Mouse (Mus musculus): Measurements from ENCODE around the gene Tspan10. TPM values are rescaled to one million over a fixed set of nuclear protein-coding genes. Genes with fewer than 3 reads are reported as not detected.

The Tspan10 gene
- polyA plus RNA-seq, 1 experiment from 2014 or later, result not detected

DNA sequence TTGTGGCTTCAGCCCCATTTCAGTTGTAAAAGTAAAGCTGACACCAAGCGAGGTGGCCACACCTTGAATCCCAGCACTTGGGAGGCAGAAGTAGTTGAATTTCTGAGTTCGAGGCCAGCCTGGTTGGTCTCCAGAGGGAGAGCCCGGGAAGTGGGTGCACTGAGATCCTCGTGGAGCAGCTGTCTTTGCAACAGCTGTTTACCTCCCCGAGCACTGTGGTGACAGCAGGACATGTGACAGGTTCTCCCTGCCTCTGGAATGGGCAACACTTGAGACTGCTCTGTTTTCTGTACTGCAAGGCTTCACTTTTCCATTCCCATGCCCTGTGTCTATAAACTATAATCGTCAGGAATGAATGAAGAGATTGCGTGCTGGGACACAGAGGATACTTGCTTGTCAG, 24.6 kb upstream of the Tspan10 start:
- no peaks in the 10 kb centered on the region for H3K27me3 ChIP-seq (ENCODE audit: control insufficient read depth, insufficient read depth, low read length)
- H3K4me3 ChIP-seq (ENCODE audit: control insufficient read depth in 1 of 2, insufficient read depth in 1 of 2, low read depth in 1 of 2, low read length in 2 of 2), result no peak overlapping the region
- no peak overlapping the region for H3K9ac ChIP-seq (ENCODE audit: low read length)
- peaks cover 96% of the 10 kb centered on the region for H3K36me3 ChIP-seq (ENCODE audit: control insufficient read depth, insufficient read depth, low read length)
- H3K4me1 ChIP-seq (ENCODE audit: control insufficient read depth in 2 of 2, insufficient read depth in 2 of 2, low read length in 2 of 2), result peaks cover 0 to 4% of the 10 kb centered on the region in 2 experiments; a peak in 2 of 4 replicates
- ATAC-seq (ENCODE audit: insufficient number of reproducible peaks, insufficient read depth, low FRiP score, low read depth), result no peak
- WGBS, result 73% methylated on average over 7 of the region's 7 CpGs
- no peaks in the 10 kb centered on the region for H3K9me3 ChIP-seq (ENCODE audit: control insufficient read depth, low read length)
- no peak overlapping the region for H3K27ac ChIP-seq (replicated peaks in 1 of 2; ENCODE audit: control insufficient read depth in 1 of 2, insufficient read depth in 1 of 2, low read depth in 2 of 2, low read length in 2 of 2)
- H3K4me2 ChIP-seq (ENCODE audit: low read length), result no peak overlapping the region

DNA sequence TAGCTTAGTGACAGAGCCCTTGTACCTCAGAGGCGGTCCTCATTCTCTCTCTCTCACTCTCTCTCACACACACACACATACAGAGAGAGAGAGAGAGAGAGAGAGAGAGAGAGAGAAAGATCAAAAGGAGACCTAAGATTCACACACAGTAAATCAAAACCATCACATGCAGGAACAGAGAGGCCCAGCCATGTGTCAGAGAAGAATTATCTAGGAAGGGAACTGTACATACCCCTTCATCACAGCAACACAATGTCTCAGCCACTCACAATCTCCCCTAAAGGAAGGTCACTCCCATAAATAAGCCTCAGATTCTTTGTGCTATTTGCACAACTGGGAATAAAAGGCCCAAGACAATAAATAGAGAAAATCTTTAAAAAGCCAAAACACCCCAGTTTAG, 23.9 kb upstream of the Tspan10 start:
- Histone ChIP-seq H3K9me3 (ENCODE audit: control insufficient read depth, low read length) (no peaks in the 10 kb centered on the region), H3K36me3 (ENCODE audit: control insufficient read depth, insufficient read depth, low read length) (peaks cover 93% of the 10 kb centered on the region), H3K27me3 (ENCODE audit: control insufficient read depth, insufficient read depth, low read length) (no peaks in the 10 kb centered on the region), H3K4me1 (ENCODE audit: control insufficient read depth in 2 of 2, insufficient read depth in 2 of 2, low read length in 2 of 2) (peaks cover 2 to 5% of the 10 kb centered on the region in 2 experiments; a peak in 3 of 4 replicates), H3K4me3 (ENCODE audit: control insufficient read depth in 1 of 2, insufficient read depth in 1 of 2, low read depth in 1 of 2, low read length in 2 of 2) (no peak overlapping the region), H3K27ac (replicated peaks in 1 of 2; ENCODE audit: control insufficient read depth in 1 of 2, insufficient read depth in 1 of 2, low read depth in 2 of 2, low read length in 2 of 2) (no peak overlapping the region), H3K4me2 (ENCODE audit: low read length) (no peak overlapping the region), H3K9ac (ENCODE audit: low read length) (no peak overlapping the region)
- 67% methylated on average over 1 of the region's 1 CpGs for WGBS
- ATAC-seq (ENCODE audit: insufficient number of reproducible peaks, insufficient read depth, low FRiP score, low read depth), result no peak

DNA sequence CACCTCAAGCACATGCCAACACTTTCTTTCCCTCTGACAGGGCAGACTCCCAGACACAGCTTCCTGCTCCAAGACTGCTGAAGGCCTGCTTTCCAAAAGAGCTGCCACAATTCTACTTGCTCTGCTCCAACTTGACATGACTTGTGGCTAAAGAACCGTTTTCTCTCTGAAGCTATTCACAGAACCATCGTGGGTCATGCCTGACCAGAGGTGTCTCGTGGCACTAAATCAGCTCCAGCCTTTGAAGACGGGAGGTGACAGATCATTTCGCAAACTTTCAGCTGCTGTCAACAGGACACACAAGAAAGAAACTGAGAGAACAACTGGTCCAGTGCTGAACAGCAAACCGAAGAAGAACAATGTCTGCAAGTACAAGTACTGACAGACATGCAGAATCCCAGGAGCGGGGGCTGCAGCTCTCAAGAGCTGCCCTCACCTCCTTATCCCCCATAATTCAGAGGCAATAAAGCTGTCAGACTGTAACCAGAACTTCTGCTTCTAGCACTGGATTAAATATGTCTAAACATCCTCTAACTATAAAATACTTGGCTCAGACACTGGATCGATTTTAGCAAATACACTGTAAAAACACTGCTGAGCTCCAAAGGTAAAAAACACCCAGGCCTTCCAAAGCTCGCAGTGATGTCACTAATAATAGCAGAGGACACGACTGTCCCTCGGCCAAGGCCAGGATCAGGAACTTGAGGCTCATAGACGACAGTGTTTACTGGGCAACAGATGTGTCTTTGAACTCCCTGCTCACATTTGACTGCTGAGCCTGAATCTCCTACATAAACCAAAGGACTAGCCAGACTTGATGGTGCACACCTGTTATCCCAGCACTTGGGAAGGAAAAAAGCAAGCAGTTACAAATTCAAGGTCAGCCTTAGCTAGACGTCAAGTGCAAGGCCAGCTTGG, 19.5 kb upstream of the Tspan10 start:
- H3K4me3 ChIP-seq (ENCODE audit: control insufficient read depth in 1 of 2, insufficient read depth in 1 of 2, low read depth in 1 of 2, low read length in 2 of 2), result no peak overlapping the region
- H3K9me3 ChIP-seq (ENCODE audit: control insufficient read depth, low read length), result no peaks in the 10 kb centered on the region
- H3K36me3 ChIP-seq (ENCODE audit: control insufficient read depth, insufficient read depth, low read length), result peaks cover 90% of the 10 kb centered on the region
- 76% methylated on average over 13 of the region's 13 CpGs for WGBS
- peaks cover 2 to 5% of the 10 kb centered on the region in 2 experiments; a peak in 3 of 4 replicates for H3K4me1 ChIP-seq (ENCODE audit: control insufficient read depth in 2 of 2, insufficient read depth in 2 of 2, low read length in 2 of 2)
- 0 out of 2 replicates have a peak overlapping the region, but pooled peaks have one; percentile 8 for H3K9ac ChIP-seq (ENCODE audit: low read length)
- H3K27me3 ChIP-seq (ENCODE audit: control insufficient read depth, insufficient read depth, low read length), result no peaks in the 10 kb centered on the region
- H3K4me2 ChIP-seq (ENCODE audit: low read length), result no peak overlapping the region
- H3K27ac ChIP-seq (replicated peaks in 1 of 2; ENCODE audit: control insufficient read depth in 1 of 2, insufficient read depth in 1 of 2, low read depth in 2 of 2, low read length in 2 of 2), result peak overlapping the region; percentile 43 to 48; a peak in 2 of 4 replicates
- no peak for ATAC-seq (ENCODE audit: insufficient number of reproducible peaks, insufficient read depth, low FRiP score, low read depth)

DNA sequence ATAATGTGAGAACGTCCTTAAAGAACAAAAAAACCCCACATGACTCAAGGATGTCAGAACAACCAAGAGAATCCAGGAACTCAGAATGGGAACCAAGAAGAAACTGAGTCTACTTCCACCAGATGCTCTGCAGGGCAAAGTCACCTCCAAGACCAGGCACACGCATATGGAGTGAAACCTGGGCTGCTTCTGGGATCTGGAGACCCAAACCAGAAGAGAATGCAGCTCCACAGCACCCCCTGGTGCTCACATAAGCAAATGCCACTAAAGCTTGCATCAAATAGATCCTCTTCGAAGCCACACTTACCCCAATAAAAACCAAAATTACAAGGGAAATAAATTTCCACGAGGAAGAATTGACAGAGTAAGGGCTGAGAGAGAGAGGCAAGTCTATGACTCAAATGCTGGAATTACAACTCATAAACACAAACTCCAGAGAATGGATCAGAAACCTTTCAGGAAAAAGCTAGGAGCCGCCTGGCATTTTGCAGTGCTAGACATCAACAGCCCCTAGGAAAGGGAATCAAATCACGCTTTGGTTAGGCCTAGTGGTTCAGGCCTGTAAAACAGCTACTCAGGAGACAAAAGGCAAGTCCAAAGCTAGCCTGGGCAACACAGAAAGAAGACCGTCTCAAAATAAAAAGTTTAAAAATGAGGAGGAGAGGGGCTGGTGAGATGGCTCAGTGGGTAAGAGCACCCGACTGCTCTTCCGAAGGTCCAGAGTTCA, 18.7 kb upstream of the Tspan10 start:
- ATAC-seq (ENCODE audit: insufficient number of reproducible peaks, insufficient read depth, low FRiP score, low read depth), result no peak
- peak overlapping the region; percentile 43 to 48; a peak in 2 of 4 replicates for H3K27ac ChIP-seq (replicated peaks in 1 of 2; ENCODE audit: control insufficient read depth in 1 of 2, insufficient read depth in 1 of 2, low read depth in 2 of 2, low read length in 2 of 2)
- no peak overlapping the region for H3K4me3 ChIP-seq (ENCODE audit: control insufficient read depth in 1 of 2, insufficient read depth in 1 of 2, low read depth in 1 of 2, low read length in 2 of 2)
- no peaks in the 10 kb centered on the region for H3K27me3 ChIP-seq (ENCODE audit: control insufficient read depth, insufficient read depth, low read length)
- 66% methylated on average over 9 of the region's 9 CpGs for WGBS
- H3K9me3 ChIP-seq (ENCODE audit: control insufficient read depth, low read length), result no peaks in the 10 kb centered on the region
- no peak overlapping the region for H3K9ac ChIP-seq (ENCODE audit: low read length)
- peaks cover 2 to 5% of the 10 kb centered on the region in 2 experiments; a peak in 3 of 4 replicates for H3K4me1 ChIP-seq (ENCODE audit: control insufficient read depth in 2 of 2, insufficient read depth in 2 of 2, low read length in 2 of 2)
- H3K36me3 ChIP-seq (ENCODE audit: control insufficient read depth, insufficient read depth, low read length), result peaks cover 90% of the 10 kb centered on the region
- H3K4me2 ChIP-seq (ENCODE audit: low read length), result no peak overlapping the region

DNA sequence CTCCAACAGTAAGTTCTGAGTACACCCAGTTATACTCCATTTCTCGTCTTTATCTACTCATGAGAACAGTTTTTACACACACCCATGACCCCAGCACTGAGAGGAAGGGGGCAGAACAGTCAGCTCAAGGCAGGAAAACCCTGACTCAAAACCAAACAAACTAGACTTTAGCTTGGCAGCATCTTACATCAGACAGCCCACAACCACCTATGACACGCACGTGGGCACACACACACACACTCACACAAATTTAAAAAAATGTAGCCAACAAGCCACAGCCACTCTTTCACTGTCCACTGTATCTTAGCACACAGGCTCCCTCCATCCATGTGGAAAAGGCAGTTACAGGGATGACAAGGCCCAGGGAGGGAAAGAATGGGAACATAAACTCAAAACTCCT, 15.7 kb upstream of the Tspan10 start:
- peaks cover 2 to 5% of the 10 kb centered on the region in 2 experiments; a peak in 3 of 4 replicates for H3K4me1 ChIP-seq (ENCODE audit: control insufficient read depth in 2 of 2, insufficient read depth in 2 of 2, low read length in 2 of 2)
- no peak for ATAC-seq (ENCODE audit: insufficient number of reproducible peaks, insufficient read depth, low FRiP score, low read depth)
- no peaks in the 10 kb centered on the region for H3K27me3 ChIP-seq (ENCODE audit: control insufficient read depth, insufficient read depth, low read length)
- H3K9ac ChIP-seq (ENCODE audit: low read length), result no peak overlapping the region
- no peak overlapping the region for H3K4me2 ChIP-seq (ENCODE audit: low read length)
- H3K4me3 ChIP-seq (ENCODE audit: control insufficient read depth in 1 of 2, insufficient read depth in 1 of 2, low read depth in 1 of 2, low read length in 2 of 2), result no peak overlapping the region
- H3K27ac ChIP-seq (replicated peaks in 1 of 2; ENCODE audit: control insufficient read depth in 1 of 2, insufficient read depth in 1 of 2, low read depth in 2 of 2, low read length in 2 of 2), result no peak overlapping the region
- H3K36me3 ChIP-seq (ENCODE audit: control insufficient read depth, insufficient read depth, low read length), result peaks cover 88% of the 10 kb centered on the region
- 85% methylated on average over 3 of the region's 3 CpGs for WGBS
- H3K9me3 ChIP-seq (ENCODE audit: control insufficient read depth, low read length), result no peaks in the 10 kb centered on the region

DNA sequence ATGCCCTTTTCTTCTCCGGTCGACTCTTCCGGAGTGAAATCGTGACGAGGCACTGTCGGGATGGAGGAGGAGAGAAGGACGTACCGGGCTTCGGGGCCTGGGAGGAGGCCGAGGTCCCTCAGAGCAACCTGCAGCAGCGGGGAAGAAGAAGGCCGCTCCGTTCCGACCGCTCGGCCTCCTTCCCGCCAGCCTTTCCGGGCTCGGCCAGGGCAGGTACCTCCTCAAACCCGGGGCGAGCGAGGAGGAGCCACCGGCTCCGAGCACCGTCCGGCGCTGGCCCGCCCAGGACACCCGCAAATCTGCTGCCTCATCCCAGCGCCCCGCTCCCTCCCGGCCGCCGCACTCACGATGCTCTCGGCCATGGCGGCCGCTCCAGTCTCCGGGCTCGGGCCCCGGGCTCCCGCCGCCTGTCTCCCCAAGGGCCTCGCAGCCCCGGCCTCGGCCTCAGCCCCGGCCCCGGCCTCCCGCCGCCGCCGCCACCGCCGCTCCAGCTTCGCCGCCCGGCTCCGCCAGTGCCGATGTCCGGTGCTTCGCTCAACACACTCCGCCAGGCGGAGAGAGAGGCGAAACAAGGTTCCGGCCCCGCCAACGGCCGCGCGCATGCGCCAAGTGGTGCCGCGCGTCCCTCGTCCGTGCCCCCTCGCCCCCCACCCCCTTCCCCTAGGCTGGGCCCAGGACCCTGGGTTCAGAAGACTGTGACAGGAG, 5.1 kb upstream of the Tspan10 start, which contains the start of gene Nploc4:
TSS of gene Nploc4 (minus strand) at position 557 of the 705 bp plus-strand sequence.
- H3K4me1 ChIP-seq (ENCODE audit: control insufficient read depth in 2 of 2, insufficient read depth in 2 of 2, low read length in 2 of 2), result peaks cover 0 to 12% of the 10 kb centered on the region in 2 experiments; a peak in 2 of 4 replicates
- H3K9me3 ChIP-seq (ENCODE audit: control insufficient read depth, low read length), result no peaks in the 10 kb centered on the region
- H3K9ac ChIP-seq (ENCODE audit: low read length), result peak within 1 kb of the TSS; percentile 97
- peaks cover 32% of the 10 kb centered on the region for H3K36me3 ChIP-seq (ENCODE audit: control insufficient read depth, insufficient read depth, low read length)
- H3K27ac ChIP-seq (replicated peaks in 1 of 2; ENCODE audit: control insufficient read depth in 1 of 2, insufficient read depth in 1 of 2, low read depth in 2 of 2, low read length in 2 of 2), result peak within 1 kb of the TSS; percentile 45 to 78
- H3K27me3 ChIP-seq (ENCODE audit: control insufficient read depth, insufficient read depth, low read length), result no peaks in the 10 kb centered on the region
- H3K4me3 ChIP-seq (ENCODE audit: control insufficient read depth in 1 of 2, insufficient read depth in 1 of 2, low read depth in 1 of 2, low read length in 2 of 2), result peak within 1 kb of the TSS; percentile 84 to 98
- WGBS, result under 1% methylated on average over 63 of the region's 77 CpGs
- peak; percentile 82 for ATAC-seq (ENCODE audit: insufficient number of reproducible peaks, insufficient read depth, low FRiP score, low read depth)
- H3K4me2 ChIP-seq (ENCODE audit: low read length), result peak within 1 kb of the TSS; percentile 89

DNA sequence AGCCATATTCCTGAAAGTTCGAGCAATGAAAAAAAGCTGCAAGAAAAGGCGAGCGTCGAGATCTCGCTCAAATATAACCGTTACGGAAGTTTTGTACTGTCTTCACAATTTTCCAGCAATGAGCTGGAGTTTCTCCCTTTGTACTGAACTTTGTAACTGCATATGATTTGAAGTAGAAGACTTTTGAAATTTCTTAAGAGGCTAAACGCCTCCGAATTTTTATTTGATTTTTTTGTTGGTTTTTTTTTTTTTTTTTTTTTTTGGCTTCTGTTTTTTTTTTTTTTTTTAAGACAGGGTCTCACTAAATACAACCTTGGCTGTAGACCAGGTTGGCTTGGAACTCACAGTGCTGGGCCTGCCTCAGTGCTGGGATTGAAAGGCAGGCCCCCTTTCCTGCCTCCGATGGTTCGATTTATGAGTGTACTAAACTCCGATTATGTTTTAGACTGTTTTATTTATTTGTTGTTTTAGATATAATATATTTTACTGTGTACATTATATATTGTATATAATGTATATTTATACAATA, 4.5 kb upstream of the Tspan10 start:
- 29% methylated on average over 12 of the region's 12 CpGs for WGBS
- ATAC-seq (ENCODE audit: insufficient number of reproducible peaks, insufficient read depth, low FRiP score, low read depth), result no peak
- peak overlapping the region; percentile 97 for H3K9ac ChIP-seq (ENCODE audit: low read length)
- no peaks in the 10 kb centered on the region for H3K27me3 ChIP-seq (ENCODE audit: control insufficient read depth, insufficient read depth, low read length)
- H3K4me1 ChIP-seq (ENCODE audit: control insufficient read depth in 2 of 2, insufficient read depth in 2 of 2, low read length in 2 of 2), result peaks cover 0 to 12% of the 10 kb centered on the region in 2 experiments; a peak in 2 of 4 replicates
- H3K4me3 ChIP-seq (ENCODE audit: control insufficient read depth in 1 of 2, insufficient read depth in 1 of 2, low read depth in 1 of 2, low read length in 2 of 2), result peak overlapping the region; percentile 45 to 98
- peaks cover 26% of the 10 kb centered on the region for H3K36me3 ChIP-seq (ENCODE audit: control insufficient read depth, insufficient read depth, low read length)
- H3K9me3 ChIP-seq (ENCODE audit: control insufficient read depth, low read length), result no peaks in the 10 kb centered on the region
- peak overlapping the region; percentile 45 to 78; a peak in 2 of 4 replicates for H3K27ac ChIP-seq (replicated peaks in 1 of 2; ENCODE audit: control insufficient read depth in 1 of 2, insufficient read depth in 1 of 2, low read depth in 2 of 2, low read length in 2 of 2)
- H3K4me2 ChIP-seq (ENCODE audit: low read length), result peak overlapping the region; percentile 89

Data from heart, embryonic 14.5 days (tissue).